Mouse (Mus musculus): ENCODE results near the gene Klk10.

The Klk10 gene

GRCm38 (mm10) chr7:43796355-43796754 lies 15.5 kb downstream of the Klk10 start:
- DNase-seq (ENCODE audit: low spot score) = no peak

- DNase-seq (ENCODE audit: low spot score) = no peak
These were observed 16.5 kb downstream of the Klk10 start, which contains the start of gene Klk8 for GRCm38 (mm10) chr7:43797333-43797769. Gene Klk8 (plus strand): TSS chr7:43797577.

GRCm38 (mm10) chr7:43797844-43798462 lies 17.1 kb downstream of the Klk10 start:
- DNase-seq (ENCODE audit: low spot score) = no peak

GRCm38 (mm10) chr7:43799876-43800275 lies 19.0 kb downstream of the Klk10 start:
- DNase-seq (ENCODE audit: low spot score) = no peak

- DNase-seq (ENCODE audit: low spot score) = no peak
These were observed 30.2 kb downstream of the Klk10 start, which contains the start of gene Klk7 for GRCm38 (mm10) chr7:43810994-43811393. Gene Klk7 (plus strand): TSS chr7:43811294.

GRCm38 (mm10) chr7:43815211-43815610 lies 34.4 kb downstream of the Klk10 start:
- DNase-seq (ENCODE audit: low spot score) = no peak

- DNase-seq (ENCODE audit: low spot score) = no peak
These were observed 35.9 kb downstream of the Klk10 start for GRCm38 (mm10) chr7:43816746-43817145.

- no peak for DNase-seq (ENCODE audit: low spot score)
These were observed 40.7 kb downstream of the Klk10 start for GRCm38 (mm10) chr7:43821581-43821980.

- DNase-seq (ENCODE audit: low spot score) = no peak
These were observed 43.4 kb downstream of the Klk10 start, which contains the start of gene Klk6 for GRCm38 (mm10) chr7:43824199-43824598. Gene Klk6 (plus strand): TSS chr7:43824499.

- DNase-seq (ENCODE audit: low spot score) = no peak
These were observed 45.2 kb downstream of the Klk10 start for GRCm38 (mm10) chr7:43826056-43826455.

- DNase-seq (ENCODE audit: low spot score) = no peak
These were observed 46.9 kb downstream of the Klk10 start for GRCm38 (mm10) chr7:43827706-43828105.

GRCm38 (mm10) chr7:43829006-43829405 lies 48.2 kb downstream of the Klk10 start:
- DNase-seq (ENCODE audit: low spot score) = no peak

Measured in c-Kit-positive CD71-positive TER-119-positive erythroid progenitor cells, embryonic 14.5 days (primary cell).